Mouse (Mus musculus) liver, adult 2 months (tissue): Measurements from ENCODE around the gene Tnni3k. TPM values are rescaled to one million over a fixed set of nuclear protein-coding genes. Genes with fewer than 3 reads are reported as not detected.

Experiments
- DNase-seq: peaks from one replicate; pipeline ENCODE4 v3.0.0-alpha.2; 2011; ENCODE audit warnings: low read depth, low spot score; ENCODE audit errors: extremely low read depth
- H3K27ac ChIP-seq: fragments of 200-500 bp; replicated peaks from 2 replicates; pipeline ENCODE4 v1.5.1; 2012; ENCODE audit warnings: low read depth, mild to moderate bottlenecking, control low read depth, inconsistent platforms, low read length; ENCODE audit not compliant: insufficient read depth
- H3K27me3 ChIP-seq: fragments of 200-500 bp; 2 replicates; pipeline ENCODE4 v1.6.1; 2012; ENCODE audit warnings: mild to moderate bottlenecking, moderate library complexity, low read length, inconsistent platforms; ENCODE audit not compliant: control insufficient read depth, insufficient read depth
- H3K36me3 ChIP-seq: fragments of 200-500 bp; 2 replicates; pipeline ENCODE4 v1.6.1; 2012; ENCODE audit warnings: low read length, inconsistent platforms; ENCODE audit not compliant: control insufficient read depth, insufficient read depth
- H3K4me1 ChIP-seq: fragments of 200-500 bp; 2 replicates; pipeline ENCODE4 v1.6.1; 2011; ENCODE audit warnings: low read length; ENCODE audit not compliant: control insufficient read depth, insufficient read depth
- H3K4me3 ChIP-seq: fragments of 200-500 bp; 2 replicates; pipeline ENCODE4 v1.5.1; 2011; ENCODE audit warnings: low read depth, mild to moderate bottlenecking, control low read depth, low read length, moderate library complexity; ENCODE audit not compliant: insufficient read depth
- H3K79me2 ChIP-seq: fragments of 200-500 bp; 2 replicates; pipeline ENCODE4 v1.6.1; 2012; ENCODE audit warnings: inconsistent platforms, mild to moderate bottlenecking, low read length, moderate library complexity; ENCODE audit not compliant: control insufficient read depth, insufficient read depth
- H3K9ac ChIP-seq: fragments of 200-500 bp; 2 replicates; pipeline ENCODE4 v1.6.1; 2012; ENCODE audit warnings: low read depth, mild to moderate bottlenecking, control low read depth, inconsistent platforms, low read length
- CTCF ChIP-seq: fragments of 200-500 bp; IDR thresholded peaks from 2 replicates; pipeline ENCODE4 v1.5.1; 2011; ENCODE audit warnings: low read depth, low read length, control low read depth
- POLR2A ChIP-seq: fragments of 200-500 bp; IDR thresholded peaks from 2 replicates; pipeline ENCODE4 v1.6.1; 2011; ENCODE audit warnings: low read length, control low read depth; ENCODE audit not compliant: insufficient read depth; ENCODE audit errors: extremely low read depth
- WGBS: fragments of 180-500 bp; shearing (Covaris S2); methylation state at CpG from one replicate; pipeline ENCODE4 v1.1.7; 2018; 5-methylcytosine and 5-hydroxymethylcytosine counted together
- polyA plus RNA-seq: library from polyadenylated mRNA; depleted of rRNA; stranded (reverse); fragments of >200 nt; gene quantifications from 2 replicates; pipeline ENCODE4 v1.2.3, GENCODE M21; 2012
- total RNA-seq: library from RNA; depleted of rRNA; stranded (reverse); fragments of >200 nt; gene quantifications from 2 replicates; pipeline ENCODE4 v1.2.3, GENCODE M21; 2014

The Tnni3k gene
- total and polyA plus RNA-seq, 2 experiments = not detected

DNA sequence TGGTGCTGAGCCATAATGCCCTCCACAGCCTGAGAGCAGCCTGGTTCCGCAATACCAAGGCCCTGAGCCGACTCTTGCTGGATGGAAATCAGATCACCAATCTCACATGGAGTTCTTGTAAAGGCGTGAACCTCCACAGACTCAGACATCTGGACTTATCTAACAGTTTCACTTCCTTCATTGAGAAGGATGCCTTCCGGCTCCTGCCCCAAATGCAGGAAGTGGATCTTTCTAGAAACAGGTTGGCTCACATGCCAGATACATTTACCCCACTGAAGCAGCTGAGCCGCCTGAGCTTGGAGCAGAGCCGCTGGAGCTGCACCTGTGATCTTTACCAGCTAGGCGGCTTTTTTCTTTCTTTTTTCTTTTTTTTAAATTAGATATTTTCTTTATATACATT, 213.0 kb downstream of the Tnni3k start:
- H3K36me3 ChIP-seq = no peaks in the 10 kb centered on the region
- H3K4me3 ChIP-seq = no peak overlapping the region
- no peaks in the 10 kb centered on the region for H3K4me1 ChIP-seq
- H3K9ac ChIP-seq = no peak overlapping the region
- 80% methylated on average over 7 of the region's 7 CpGs for WGBS
- no peaks in the 10 kb centered on the region for H3K79me2 ChIP-seq
- no peak overlapping the region for H3K27ac ChIP-seq
- TF ChIP-seq POLR2A (no peak), CTCF (no peak)
- DNase-seq = no peak
- H3K27me3 ChIP-seq = no peaks in the 10 kb centered on the region

DNA sequence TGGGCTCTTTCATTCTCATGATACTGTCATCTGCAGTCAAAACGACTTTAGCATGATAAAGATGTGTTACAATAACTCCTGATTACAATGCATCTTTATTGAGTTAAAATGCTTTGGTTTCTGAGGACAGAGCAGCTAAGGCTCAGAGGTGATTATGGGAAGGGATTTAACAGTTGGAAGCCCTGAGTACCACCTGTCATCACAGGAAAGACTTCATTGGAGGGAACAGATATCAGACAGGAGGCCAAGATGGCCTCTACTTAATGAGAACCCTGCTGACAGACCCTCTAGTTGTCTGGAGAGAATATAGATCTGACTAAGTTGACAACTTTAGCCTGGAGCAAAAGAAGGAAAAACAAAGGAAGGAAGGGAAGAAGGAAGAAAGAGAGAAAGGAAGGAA, 214.1 kb downstream of the Tnni3k start:
- H3K4me1 ChIP-seq = no peaks in the 10 kb centered on the region

GRCm38 (mm10) chr3:154837861-154838260, 217.3 kb downstream of the Tnni3k start:
- Histone ChIP-seq H3K27me3 (no peaks in the 10 kb centered on the region), H3K36me3 (no peaks in the 10 kb centered on the region), H3K4me3 (no peak overlapping the region), H3K27ac (no peak overlapping the region), H3K79me2 (no peaks in the 10 kb centered on the region), H3K4me1 (no peaks in the 10 kb centered on the region), H3K9ac (no peak overlapping the region)
- TF ChIP-seq POLR2A = no peak
- TF ChIP-seq CTCF = no peak
- 92% methylated on average over 11 of the region's 11 CpGs for WGBS
- no peak for DNase-seq

More for the DNA sequence above, 214.1 kb downstream of the Tnni3k start:
- Histone ChIP-seq H3K36me3 (no peaks in the 10 kb centered on the region), H3K27me3 (no peaks in the 10 kb centered on the region), H3K9ac (no peak overlapping the region), H3K27ac (no peak overlapping the region), H3K4me3 (no peak overlapping the region), H3K79me2 (no peaks in the 10 kb centered on the region)
- DNase-seq = no peak
- 45% methylated on average over 1 of the region's 1 CpGs for WGBS
- TF ChIP-seq CTCF = no peak

GRCm38 (mm10) chr3:154836137-154836536, 219.1 kb downstream of the Tnni3k start:
- Histone ChIP-seq H3K4me1 (no peaks in the 10 kb centered on the region), H3K79me2 (no peaks in the 10 kb centered on the region), H3K27me3 (no peaks in the 10 kb centered on the region), H3K4me3 (no peak overlapping the region), H3K27ac (no peak overlapping the region), H3K9ac (no peak overlapping the region), H3K36me3 (no peaks in the 10 kb centered on the region)
- 58% methylated on average over 3 of the region's 3 CpGs for WGBS
- DNase-seq = no peak
- no peak for TF ChIP-seq CTCF
- no peak for TF ChIP-seq POLR2A

DNA sequence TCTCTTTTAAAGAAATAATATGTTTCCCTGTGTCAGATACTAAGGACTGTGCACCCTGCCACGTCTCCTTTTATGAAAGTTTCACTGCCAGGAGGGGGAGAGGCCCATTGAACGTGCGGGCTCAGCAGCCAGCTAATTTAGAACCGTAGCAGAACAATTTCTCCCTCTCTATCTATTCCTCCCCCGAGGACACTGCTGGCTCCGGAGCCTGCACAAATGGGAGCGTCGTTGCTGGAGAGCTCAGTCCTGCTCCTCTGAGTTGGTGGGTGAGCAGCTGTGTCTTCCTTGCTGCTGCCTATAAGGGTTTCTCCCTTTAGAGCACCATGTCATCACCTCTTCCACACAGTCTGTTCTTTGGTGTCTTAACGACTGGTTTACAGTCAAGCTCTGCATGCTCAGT, 220.8 kb downstream of the Tnni3k start:
- Histone ChIP-seq H3K9ac (no peak overlapping the region), H3K4me3 (no peak overlapping the region), H3K79me2 (no peaks in the 10 kb centered on the region), H3K4me1 (no peaks in the 10 kb centered on the region), H3K27ac (no peak overlapping the region), H3K36me3 (no peaks in the 10 kb centered on the region), H3K27me3 (no peaks in the 10 kb centered on the region)
- WGBS = 78% methylated on average over 9 of the region's 9 CpGs
- DNase-seq = no peak
- TF ChIP-seq POLR2A (no peak), CTCF (no peak)

GRCm38 (mm10) chr3:154825739-154826138, 229.5 kb downstream of the Tnni3k start:
- TF ChIP-seq POLR2A (no peak), CTCF (no peak)
- H3K36me3 ChIP-seq = no peaks in the 10 kb centered on the region
- no peak overlapping the region for H3K27ac ChIP-seq
- no peaks in the 10 kb centered on the region for H3K4me1 ChIP-seq
- H3K27me3 ChIP-seq = no peaks in the 10 kb centered on the region
- H3K4me3 ChIP-seq = no peak overlapping the region
- no peaks in the 10 kb centered on the region for H3K79me2 ChIP-seq
- no peak overlapping the region for H3K9ac ChIP-seq
- DNase-seq = no peak
- 82% methylated on average over 3 of the region's 3 CpGs for WGBS
